Mouse (Mus musculus) megakaryocyte, embryonic 14.5 days (primary cell): Measurements from ENCODE around the gene Gtf2h2. TPM values are rescaled to one million over a fixed set of nuclear protein-coding genes. Genes with fewer than 3 reads are reported as not detected.
"Not testable (repeated sequence)": the region's sequence is repeated elsewhere in the genome, so short reads cannot be mapped to it uniquely, and the experiment has no call there.

ENCODE experiments used
- H3K27me3 ChIP-seq: replicated peaks from 2 replicates; pipeline ENCODE3; 2012; ENCODE audit warnings: inconsistent platforms
- H3K36me3 ChIP-seq: replicated peaks from 2 replicates; pipeline ENCODE3; 2012; ENCODE audit warnings: low read length, inconsistent platforms, mixed read lengths
- H3K4me1 ChIP-seq: 2 replicates; pipeline ENCODE4 v1.6.1; 2012; ENCODE audit warnings: inconsistent platforms
- H3K4me3 ChIP-seq: replicated peaks from 2 replicates; pipeline ENCODE3; 2012; ENCODE audit warnings: moderate library complexity, mild to moderate bottlenecking, inconsistent platforms
- H3K9me3 ChIP-seq: 2 replicates; pipeline ENCODE4 v1.6.1; 2012; ENCODE audit warnings: inconsistent platforms
- FLI1 ChIP-seq: IDR thresholded peaks from 2 replicates; pipeline ENCODE4 v1.6.1; 2012; ENCODE audit warnings: low read length, inconsistent platforms, mixed read lengths
- GATA1 ChIP-seq: IDR thresholded peaks from 3 replicates; pipeline ENCODE4 v1.6.1; 2012; ENCODE audit warnings: mixed read lengths, low read length, inconsistent platforms, borderline replicate concordance
- polyA plus RNA-seq: library from polyadenylated mRNA; stranded (reverse); fragments of >175 nt; gene quantifications from 2 replicates; pipeline ENCODE4 v1.2.3, GENCODE M21; 2012; ENCODE audit warnings: low replicate concordance; ENCODE audit not compliant: insufficient read depth

The Gtf2h2 gene
- polyA plus RNA-seq, 1 experiment = 10.0 TPM

DNA sequence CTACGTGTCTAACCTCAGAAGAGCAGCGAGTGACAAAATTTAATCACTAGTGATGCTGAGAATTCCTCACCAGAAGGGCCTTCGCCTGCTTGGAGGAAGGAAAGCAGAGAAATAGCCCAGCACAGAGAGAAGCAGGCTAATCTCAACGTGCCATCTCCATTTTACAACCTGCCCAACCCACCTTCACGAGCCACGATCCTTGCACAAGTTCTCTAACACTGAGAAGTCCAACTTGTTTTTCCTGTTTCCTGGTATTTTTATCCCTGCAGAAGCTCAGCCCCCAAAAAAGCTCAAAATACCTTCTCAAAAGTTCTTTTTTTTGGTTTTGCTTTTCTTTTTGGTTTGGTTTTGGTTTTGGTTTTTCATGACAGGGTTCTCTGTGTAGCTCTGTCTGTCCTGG lies 25.8 kb upstream of the Gtf2h2 start:
- H3K4me1 ChIP-seq = peaks cover 21% of the 10 kb centered on the region
- TF ChIP-seq GATA1 (no peak), FLI1 (no peak)
- H3K27me3 ChIP-seq = peaks cover 10% of the 10 kb centered on the region
- no peak overlapping the region for H3K4me3 ChIP-seq
- no peaks in the 10 kb centered on the region for H3K9me3 ChIP-seq
- H3K36me3 ChIP-seq = no peaks in the 10 kb centered on the region

DNA sequence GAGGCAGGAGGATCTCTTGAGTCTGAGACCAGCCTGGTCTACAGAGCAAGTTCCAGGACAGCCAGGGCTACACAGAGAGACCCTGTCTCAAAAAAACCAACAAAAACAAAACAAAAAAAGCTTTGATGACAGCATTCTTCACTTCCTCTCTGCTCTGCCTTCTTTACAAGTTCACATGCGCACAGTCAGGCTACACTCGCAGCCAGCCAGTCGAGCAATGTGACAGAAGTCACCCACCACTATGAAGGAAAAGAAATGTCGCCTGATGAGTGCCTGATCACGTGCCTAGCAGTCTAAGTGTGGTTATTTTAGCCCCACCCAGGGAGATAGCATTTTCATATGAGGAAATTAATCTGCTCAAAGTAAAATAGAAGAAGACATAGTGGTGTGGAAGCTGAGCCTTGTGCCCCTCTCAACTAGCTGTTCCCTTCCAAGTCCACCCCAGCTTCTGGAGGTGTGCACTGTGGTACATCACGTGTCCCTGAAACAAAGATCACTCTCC lies 25.3 kb upstream of the Gtf2h2 start:
- no peak overlapping the region for H3K4me3 ChIP-seq
- no peak for TF ChIP-seq GATA1
- no peak for TF ChIP-seq FLI1
- peaks cover 5% of the 10 kb centered on the region for H3K27me3 ChIP-seq
- H3K36me3 ChIP-seq = no peaks in the 10 kb centered on the region
- peaks cover 19% of the 10 kb centered on the region for H3K4me1 ChIP-seq
- no peaks in the 10 kb centered on the region for H3K9me3 ChIP-seq

DNA sequence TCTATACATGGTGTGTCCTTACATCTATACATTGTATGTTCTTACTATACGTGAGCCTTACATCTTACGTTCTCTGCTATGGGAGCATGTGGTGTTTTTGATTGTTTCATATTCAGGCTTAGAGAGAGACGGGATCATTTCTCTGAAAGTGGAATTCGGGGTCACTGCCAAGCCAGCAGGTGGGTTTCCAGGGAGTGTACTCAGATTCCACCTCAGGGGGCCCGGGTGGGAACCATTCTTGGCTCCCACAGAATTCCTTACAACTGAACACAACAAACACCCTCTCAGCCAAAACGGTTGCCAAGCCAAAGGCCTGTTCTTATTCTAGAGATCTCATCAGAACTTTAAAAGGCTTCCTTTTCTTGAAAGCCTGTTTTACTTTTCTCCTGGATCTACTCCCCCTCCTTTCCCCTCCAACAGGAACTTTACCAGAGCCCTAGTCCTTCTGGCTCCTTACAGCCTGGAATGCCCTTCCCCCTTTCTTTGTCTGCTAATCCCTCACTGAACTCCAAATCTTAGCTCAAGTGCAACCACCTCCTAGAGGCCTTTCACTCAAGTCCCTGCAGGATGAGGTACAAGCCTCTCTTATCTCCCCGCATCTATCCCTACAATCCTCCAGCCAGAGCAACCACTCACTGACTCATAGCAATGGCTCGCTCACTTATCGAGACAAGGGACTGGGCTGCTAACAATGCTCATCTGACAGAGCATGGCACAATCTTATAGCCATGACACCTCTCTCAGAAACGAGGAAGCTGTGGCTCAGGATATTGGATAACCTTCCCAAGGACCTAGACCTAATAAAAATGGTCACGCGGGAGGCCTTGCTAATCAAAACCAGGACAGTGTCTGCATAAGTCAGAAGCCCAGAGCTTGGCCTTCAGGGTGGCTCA lies 24.1 kb upstream of the Gtf2h2 start:
- Histone ChIP-seq H3K27me3 (peaks cover 2% of the 10 kb centered on the region), H3K36me3 (no peaks in the 10 kb centered on the region), H3K4me3 (no peak overlapping the region), H3K9me3 (no peaks in the 10 kb centered on the region), H3K4me1 (peaks cover 13% of the 10 kb centered on the region)
- no peak for TF ChIP-seq GATA1
- TF ChIP-seq FLI1 = no peak

DNA sequence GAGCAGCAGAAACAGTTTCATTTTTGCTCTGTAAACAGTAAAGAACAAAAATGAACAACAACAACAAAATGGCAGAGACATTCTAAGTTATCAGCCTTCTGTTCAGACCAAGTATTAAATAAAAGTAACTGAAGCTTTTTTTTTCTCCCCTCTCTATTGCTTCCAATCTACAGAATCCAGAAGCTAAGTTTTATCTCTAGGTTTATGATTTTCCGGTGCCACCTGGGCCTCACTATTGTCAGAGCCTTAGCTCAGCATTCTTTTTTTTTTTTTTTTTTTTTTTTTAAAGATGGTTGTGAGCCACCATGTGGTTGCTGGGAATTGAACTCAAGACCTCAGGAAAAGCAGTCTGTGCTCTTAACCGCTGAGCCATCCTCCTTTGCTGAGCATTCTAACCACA lies 20.4 kb upstream of the Gtf2h2 start:
- Histone ChIP-seq H3K27me3 (peaks cover 2% of the 10 kb centered on the region), H3K9me3 (no peaks in the 10 kb centered on the region), H3K4me1 (peaks cover 16% of the 10 kb centered on the region), H3K36me3 (no peaks in the 10 kb centered on the region), H3K4me3 (no peak overlapping the region)
- TF ChIP-seq GATA1 (no peak), FLI1 (no peak)

DNA sequence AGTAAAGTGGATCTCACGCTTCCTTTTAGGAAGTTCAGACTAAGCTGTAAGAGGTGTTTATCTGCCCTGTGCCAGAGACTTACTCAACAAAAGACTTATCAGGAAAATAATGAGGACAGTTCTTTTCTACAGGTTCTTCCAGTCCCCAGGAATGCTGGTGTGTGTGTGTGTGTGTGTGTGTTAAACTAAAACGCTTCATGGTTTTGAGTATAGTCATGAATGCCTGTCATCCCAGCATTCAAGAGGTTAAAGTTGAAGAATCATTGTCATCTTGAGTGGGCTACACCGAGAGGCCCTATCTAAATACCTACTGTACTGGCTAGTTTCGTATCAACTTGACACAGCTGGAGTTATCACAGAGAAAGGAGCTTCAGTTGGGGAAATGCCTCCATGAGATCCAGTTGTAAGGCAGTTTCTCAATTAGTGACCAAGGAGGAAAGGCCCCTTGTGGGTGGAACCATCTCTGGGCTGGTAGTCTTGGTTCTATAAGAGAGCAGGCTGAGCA lies 19.5 kb upstream of the Gtf2h2 start:
- H3K4me3 ChIP-seq = no peak overlapping the region
- H3K9me3 ChIP-seq = no peaks in the 10 kb centered on the region
- no peaks in the 10 kb centered on the region for H3K36me3 ChIP-seq
- H3K4me1 ChIP-seq = peaks cover 14% of the 10 kb centered on the region
- TF ChIP-seq GATA1 (no peak), FLI1 (no peak)
- H3K27me3 ChIP-seq = peaks cover 2% of the 10 kb centered on the region

DNA sequence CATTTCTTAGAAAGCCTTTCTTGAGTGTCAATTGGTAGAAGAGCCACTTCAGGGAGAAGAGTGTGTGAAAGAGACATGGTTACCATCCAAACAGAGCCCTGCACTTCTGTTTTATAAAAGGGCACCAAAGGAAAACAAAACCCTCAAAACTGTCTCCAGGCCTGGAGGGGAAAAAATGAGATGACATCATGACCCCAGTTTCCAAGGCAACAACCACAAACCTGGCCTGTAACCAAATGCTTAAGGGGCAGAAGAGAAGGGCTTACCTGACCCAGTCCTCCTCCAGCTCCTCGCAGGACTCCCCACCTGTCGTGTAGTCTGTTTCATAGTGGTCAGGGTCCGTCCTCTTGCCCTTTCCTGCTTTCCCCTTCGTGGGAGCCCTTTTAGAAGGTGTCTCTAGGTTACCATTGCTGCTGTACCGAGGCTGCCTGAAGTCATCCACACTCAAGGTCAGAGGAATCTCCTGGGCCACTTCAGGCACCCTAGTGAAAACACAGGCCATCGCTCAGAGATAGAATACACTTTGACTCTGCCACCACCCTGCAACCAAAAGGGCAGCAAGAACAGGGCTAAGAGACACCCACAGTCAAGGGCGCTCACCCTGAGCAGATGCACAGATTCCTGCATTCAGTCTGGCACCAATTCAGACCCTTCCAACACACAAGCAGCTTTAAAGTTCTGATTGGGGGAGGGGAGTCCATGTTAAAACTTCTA lies 18.9 kb upstream of the Gtf2h2 start:
- Histone ChIP-seq H3K9me3 (no peaks in the 10 kb centered on the region), H3K27me3 (peaks cover 2% of the 10 kb centered on the region), H3K4me1 (peaks cover 14% of the 10 kb centered on the region), H3K36me3 (no peaks in the 10 kb centered on the region), H3K4me3 (no peak overlapping the region)
- no peak for TF ChIP-seq FLI1
- TF ChIP-seq GATA1 = no peak

DNA sequence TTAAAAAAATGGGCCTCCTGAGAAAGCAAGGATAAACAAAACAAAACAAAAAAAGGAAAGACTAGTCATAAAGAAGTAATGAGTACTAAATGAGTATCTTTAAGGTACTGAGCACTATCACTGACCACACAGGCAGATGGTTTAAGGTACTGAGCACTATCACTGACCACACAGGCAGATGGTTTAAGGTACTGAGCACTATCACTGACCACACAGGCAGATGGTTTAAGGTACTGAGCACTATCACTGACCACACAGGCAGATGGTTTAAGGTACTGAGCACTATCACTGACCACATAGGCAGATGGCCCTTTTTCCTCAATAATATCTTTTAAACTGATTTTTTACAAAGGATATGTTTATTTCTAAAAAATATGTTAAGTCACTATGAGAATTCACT lies 7.2 kb upstream of the Gtf2h2 start:
- H3K4me1 ChIP-seq = peaks cover 11% of the 10 kb centered on the region
- H3K9me3 ChIP-seq, H3K36me3 ChIP-seq, H3K27me3 ChIP-seq, H3K4me3 ChIP-seq: not testable (repeated sequence)

DNA sequence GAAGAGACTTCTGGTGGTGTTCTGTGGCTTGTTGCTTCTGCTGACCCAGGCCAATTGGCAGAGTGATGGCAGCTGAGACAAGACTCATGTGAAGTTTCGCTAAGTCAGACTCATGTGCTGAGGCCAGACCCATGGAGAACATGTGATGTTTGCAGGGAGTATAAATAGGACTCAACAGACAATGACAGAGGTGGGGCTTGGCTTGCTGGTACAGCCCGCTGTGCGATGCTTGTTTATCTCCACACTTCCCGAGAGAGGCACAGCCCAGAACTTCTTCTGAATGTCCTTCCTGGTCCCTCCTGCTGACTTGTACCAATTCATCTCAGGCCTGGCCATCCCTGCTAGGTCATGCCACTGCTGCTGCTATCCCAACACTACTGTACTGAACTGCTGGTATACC lies 3.0 kb upstream of the Gtf2h2 start:
- Histone ChIP-seq H3K4me1 (peaks cover 30% of the 10 kb centered on the region), H3K27me3 (no peaks in the 10 kb centered on the region), H3K9me3 (no peaks in the 10 kb centered on the region), H3K36me3 (no peaks in the 10 kb centered on the region), H3K4me3 (no peak overlapping the region)
- no peak for TF ChIP-seq FLI1
- no peak for TF ChIP-seq GATA1

DNA sequence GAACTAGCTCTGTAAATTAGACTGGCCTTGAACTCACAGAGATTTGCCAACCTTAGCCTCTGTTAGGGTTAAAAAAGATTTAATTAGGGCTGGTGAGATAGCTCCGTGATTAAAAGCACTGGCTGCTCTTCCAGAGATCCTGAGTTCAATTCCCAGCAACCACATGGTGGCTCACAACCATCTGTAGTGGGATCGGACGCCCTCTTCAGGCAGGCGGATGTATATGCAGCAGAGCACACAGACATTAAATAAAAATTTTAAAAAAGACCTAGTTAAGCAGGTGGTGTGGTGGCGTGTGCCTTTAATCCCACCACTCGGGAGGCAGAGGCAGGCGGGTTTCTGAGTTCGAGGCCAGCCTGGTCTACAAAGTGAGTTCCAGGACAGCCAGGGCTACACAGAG lies 2.0 kb upstream of the Gtf2h2 start:
- not testable (repeated sequence) for H3K9me3 ChIP-seq, H3K36me3 ChIP-seq, H3K4me3 ChIP-seq, H3K27me3 ChIP-seq
- H3K4me1 ChIP-seq = peaks cover 30% of the 10 kb centered on the region

DNA sequence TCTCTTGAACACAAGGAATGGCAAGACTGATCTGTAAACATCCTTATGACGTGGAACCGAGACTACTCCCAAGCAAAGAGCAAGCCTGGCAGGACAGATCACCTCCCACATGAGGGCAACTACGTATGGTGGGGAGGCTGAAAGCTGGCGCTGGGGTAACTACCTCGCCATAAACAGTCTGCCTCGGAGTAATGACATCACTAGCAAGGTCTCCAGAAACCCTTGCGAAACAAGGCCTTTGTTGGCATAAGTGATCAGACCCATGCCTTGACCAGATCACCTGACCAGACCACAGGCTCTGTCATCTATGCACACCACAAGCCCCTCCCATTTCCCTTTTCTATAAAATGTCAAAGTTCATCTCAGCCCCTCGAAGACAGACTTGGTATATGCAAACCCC lies 934 bp upstream of the Gtf2h2 start:
- Histone ChIP-seq H3K9me3 (no peaks in the 10 kb centered on the region), H3K36me3 (peaks cover 16% of the 10 kb centered on the region), H3K4me3 (peak overlapping the region; percentile 35), H3K4me1 (peaks cover 30% of the 10 kb centered on the region), H3K27me3 (no peaks in the 10 kb centered on the region)
- TF ChIP-seq FLI1 (no peak), GATA1 (no peak)
